Mouse (Mus musculus): ENCODE results near the gene Ubtd1.

GRCm38 (mm10) chr19:42051351-42051750, 69.8 kb downstream of the Ubtd1 start:
- no peak for TF ChIP-seq CTCF (IDR thresholded peaks at IDR 0.05; ENCODE audit: borderline replicate concordance, insufficient read depth, low read length)
- TF ChIP-seq POLR2A (IDR thresholded peaks at IDR 0.05; ENCODE audit: low read depth, low read length), result no peak

Measured in embryonic fibroblast, embryonic 13.5 days (primary cell).